Mouse (Mus musculus): ENCODE measurements around the gene Apbb2. TPM values are rescaled to one million over a fixed set of nuclear protein-coding genes. Genes with fewer than 3 reads are reported as not detected.

The Apbb2 gene
- total RNA-seq, 2 experiments from 2014 or later, result 37.3 to 52.7 TPM

- DNase-seq, result no peak
- intact Hi-C loops (cut with DNase I), result loop anchor here (2.0 to 10.0 kb wide), 2 partner anchors 27 to 621 kb away; no protein-coding TSS in a partner anchor
These were observed 224.7 kb downstream of the Apbb2 start for GRCm38 (mm10) chr5:66393767-66394446.

DNA sequence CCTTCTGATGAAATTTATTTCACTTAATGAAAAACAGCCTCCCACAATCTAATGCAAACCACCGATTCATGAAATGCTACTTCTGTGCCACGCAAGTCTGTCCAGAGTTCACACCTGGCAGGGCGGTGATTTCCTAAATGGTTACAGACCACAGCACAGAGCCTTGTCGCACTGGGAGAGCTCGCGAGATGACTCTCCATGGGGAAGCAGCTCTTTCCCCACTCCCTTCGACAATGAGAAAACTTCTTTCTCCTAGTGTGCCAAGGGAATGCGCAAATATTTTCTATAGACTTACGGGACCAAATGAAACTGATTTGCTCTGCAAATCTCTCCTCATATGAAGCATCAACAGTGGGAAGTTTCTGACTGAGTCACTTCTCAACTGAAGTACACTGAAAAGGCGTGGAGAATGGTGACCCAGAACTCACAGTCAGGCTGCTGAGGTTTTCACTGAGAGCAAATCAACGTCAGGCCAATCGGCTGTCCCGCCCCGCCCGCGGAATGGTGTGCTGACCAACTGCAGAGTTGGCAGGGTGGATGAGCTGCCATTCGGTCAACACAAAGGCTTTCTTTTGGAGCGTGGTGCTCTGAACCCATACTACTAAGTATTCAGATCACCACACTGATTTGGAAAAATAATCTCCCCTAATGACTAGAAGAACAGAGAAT, 225.6 kb downstream of the Apbb2 start:
- no peak for DNase-seq
- intact Hi-C loops (cut with DNase I), result loop anchor here (2.0 to 10.0 kb wide), 2 partner anchors 28 to 622 kb away; no protein-coding TSS in a partner anchor

DNA sequence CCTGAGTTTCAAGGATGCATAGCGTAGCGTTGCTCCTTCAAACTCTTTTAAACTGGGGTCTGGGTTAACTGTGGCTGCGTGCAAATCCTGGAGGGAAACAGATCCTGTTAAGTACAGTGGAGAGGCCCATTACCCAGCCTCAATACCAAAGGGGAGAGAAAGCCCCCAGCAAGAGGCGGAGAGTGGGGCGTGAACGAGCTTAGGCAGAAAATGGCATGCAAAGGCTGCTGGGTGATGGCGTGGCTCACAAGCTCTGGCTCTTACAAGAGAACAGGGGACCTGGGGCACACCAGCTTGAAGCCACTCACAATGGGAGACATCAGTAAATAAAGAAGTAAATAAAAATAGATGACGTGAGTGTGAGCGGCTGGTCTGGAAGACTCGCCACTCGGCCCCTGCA, 226.8 kb downstream of the Apbb2 start:
- intact Hi-C loops (cut with DNase I), result loop anchor here (2.0 to 10.0 kb wide), 2 partner anchors 29 to 623 kb away; no protein-coding TSS in a partner anchor
- DNase-seq, result no peak

DNA sequence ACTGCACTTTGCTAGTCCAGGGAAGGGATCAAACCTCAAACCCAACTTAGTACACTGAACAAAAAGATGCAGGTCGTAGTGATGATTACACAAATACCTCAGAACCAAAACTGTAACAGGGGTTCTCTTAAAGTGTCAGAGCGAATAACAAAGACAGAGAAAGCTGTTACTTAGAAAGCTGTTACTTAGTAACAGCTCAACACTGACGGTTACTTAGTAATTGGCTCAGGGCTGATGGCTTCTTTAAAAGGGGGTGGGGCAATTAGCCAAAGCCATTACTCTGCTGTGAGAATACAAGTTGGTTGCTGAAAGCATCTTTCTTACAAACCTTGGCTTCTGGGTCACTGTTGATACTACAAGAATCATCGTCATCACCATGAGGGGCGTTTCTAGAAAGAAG, 227.3 kb downstream of the Apbb2 start:
- no peak for DNase-seq
- intact Hi-C loops (cut with DNase I), result loop anchor here (10.0 kb wide), 1 partner anchor 624 kb away; no protein-coding TSS in a partner anchor

GRCm38 (mm10) chr5:66390567-66390966, 228.0 kb downstream of the Apbb2 start:
- DNase-seq, result no peak
- intact Hi-C loops (cut with DNase I), result loop anchor here (10.0 kb wide), 1 partner anchor 624 kb away; no protein-coding TSS in a partner anchor

- DNase-seq, result no peak
- intact Hi-C loops (cut with DNase I), result loop anchor here (1.0 to 5.0 kb wide), 2 partner anchors 231 to 275 kb away; partner anchors contain the start of gene Apbb2
These were observed 231.1 kb downstream of the Apbb2 start for GRCm38 (mm10) chr5:66387481-66387880.

DNA sequence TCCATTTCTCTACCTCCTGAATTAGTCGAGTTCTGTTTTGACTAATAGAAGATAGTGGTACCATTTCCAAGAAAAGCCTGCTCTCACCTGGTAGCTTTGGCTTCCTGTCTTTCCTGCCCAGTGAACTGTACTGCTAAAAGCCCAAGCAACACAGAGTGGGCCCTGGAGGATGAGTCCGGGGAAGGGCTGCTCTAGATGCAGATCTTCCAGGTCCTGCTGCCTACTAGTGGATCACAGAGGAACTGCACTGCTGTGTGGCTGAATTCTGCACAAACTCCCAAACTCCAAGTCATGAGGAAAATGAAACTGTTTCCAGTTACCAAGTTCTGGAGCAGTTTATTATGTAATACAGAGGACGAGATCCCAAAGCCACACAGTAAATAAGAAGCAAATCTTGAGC, 232.9 kb downstream of the Apbb2 start:
- intact Hi-C loops (cut with DNase I), result loop anchor here (5.0 kb wide), 1 partner anchor 277 kb away; no protein-coding TSS in a partner anchor

GRCm38 (mm10) chr5:66384806-66385446, 233.7 kb downstream of the Apbb2 start:
- intact Hi-C loops (cut with DNase I), result loop anchor here (5.0 kb wide), 1 partner anchor 277 kb away; no protein-coding TSS in a partner anchor
- DNase-seq, result no peak

More for the DNA sequence above, 232.9 kb downstream of the Apbb2 start:
- peak; percentile 59 to 65 for DNase-seq

DNA sequence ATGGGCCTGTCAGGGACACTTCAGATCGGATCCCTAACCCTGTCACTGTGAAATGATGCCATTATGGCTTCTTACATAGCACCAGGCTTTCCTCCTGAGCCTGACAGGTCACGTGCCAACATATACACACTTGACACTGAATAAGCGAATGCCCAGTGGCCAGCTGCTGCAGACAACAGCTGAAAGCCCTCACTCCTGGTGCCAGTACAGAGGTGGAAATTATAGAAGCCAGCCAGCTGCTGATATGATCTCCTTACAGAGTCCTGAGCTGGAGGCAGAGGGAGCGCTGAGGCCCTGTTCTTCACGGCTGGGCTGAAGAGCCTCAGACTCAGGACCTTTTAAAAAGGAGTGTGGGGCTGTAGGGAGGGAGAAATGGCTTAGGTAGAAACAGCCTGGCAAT, 234.5 kb downstream of the Apbb2 start:
- intact Hi-C loops (cut with DNase I), result no loop called here
- no peak for DNase-seq

GRCm38 (mm10) chr5:66382111-66382510, 236.5 kb downstream of the Apbb2 start:
- intact Hi-C loops (cut with DNase I), result no loop called here
- DNase-seq, result no peak

DNA sequence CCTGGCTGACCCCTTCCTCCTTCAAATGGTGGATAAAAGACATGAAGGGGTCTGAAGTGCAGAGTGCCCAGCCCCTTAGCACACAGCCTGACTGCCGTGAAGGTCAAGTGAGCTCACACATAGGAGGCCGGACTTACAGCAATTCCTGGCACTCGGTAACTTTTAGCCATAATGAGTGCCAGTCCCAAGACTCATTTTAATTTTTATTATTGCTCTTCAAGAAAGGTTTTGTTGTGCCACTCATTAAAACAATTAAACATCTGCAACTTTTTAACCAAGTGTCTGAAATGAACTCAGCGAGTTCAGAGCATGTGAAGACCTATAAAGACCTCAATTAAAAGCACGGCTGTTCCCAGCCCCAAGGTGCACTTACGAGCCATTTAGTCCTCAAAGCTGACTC, 239.6 kb downstream of the Apbb2 start:
- intact Hi-C loops (cut with DNase I), result no loop called here
- DNase-seq, result no peak

GRCm38 (mm10) chr5:66376589-66377270, 241.9 kb downstream of the Apbb2 start:
- DNase-seq, result no peak
- intact Hi-C loops (cut with DNase I), result no loop called here

GRCm38 (mm10) chr5:66374413-66374812, 244.2 kb downstream of the Apbb2 start:
- intact Hi-C loops (cut with DNase I), result no loop called here
- DNase-seq, result no peak

DNA sequence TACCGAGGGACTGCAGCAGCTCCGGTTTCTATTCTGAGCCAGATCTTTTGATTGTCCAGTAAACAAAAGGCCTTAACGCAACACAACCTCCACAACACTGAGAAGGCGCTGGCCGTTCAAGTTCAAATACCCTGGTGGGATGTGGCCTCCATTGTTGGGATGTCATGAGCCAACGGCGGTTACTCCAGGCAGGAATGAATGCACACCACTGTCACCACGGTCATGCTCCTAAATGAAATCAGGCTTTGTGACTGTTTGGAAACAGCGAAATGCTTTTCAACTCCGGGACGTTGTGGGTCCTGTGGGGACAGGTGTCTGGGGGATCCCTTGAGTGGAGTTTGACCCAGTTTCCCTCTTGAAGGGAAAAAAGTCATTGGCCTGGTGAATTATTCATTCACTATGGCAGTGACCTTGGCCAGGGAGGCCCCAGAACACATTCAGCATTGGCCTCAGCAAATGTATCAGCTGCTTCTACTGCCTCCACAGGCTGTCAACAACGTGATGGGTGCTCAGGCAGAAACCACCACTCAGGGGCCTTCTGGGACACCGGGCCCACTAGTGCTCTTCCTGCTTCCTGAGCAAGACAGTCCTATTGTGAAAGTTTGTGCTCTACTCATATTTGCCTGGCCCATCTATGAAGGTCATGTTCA, 244.9 kb downstream of the Apbb2 start:
- intact Hi-C loops (cut with DNase I), result no loop called here
- no peak for DNase-seq

GRCm38 (mm10) chr5:66371131-66371530, 247.5 kb downstream of the Apbb2 start:
- DNase-seq, result no peak
- intact Hi-C loops (cut with DNase I), result no loop called here

GRCm38 (mm10) chr5:66368966-66369365, 249.6 kb downstream of the Apbb2 start:
- peak; percentile 56 to 64 for DNase-seq
- intact Hi-C loops (cut with DNase I), result loop anchor here (1.0 to 2.0 kb wide), 2 partner anchors 89 to 108 kb away; no protein-coding TSS in a partner anchor

- no peak for DNase-seq
- intact Hi-C loops (cut with DNase I), result loop anchor here (2.0 kb wide), 1 partner anchor 107 kb away; no protein-coding TSS in a partner anchor
These were observed 250.9 kb downstream of the Apbb2 start for GRCm38 (mm10) chr5:66367641-66368040.

- intact Hi-C loops (cut with DNase I), result no loop called here
- DNase-seq, result no peak
These were observed 255.0 kb downstream of the Apbb2 start for GRCm38 (mm10) chr5:66363274-66364261.

- intact Hi-C loops (cut with DNase I), result no loop called here
- no peak for DNase-seq
These were observed 257.8 kb downstream of the Apbb2 start for GRCm38 (mm10) chr5:66360739-66361138.

Data from heart, postnatal 36 days (tissue).